Mouse (Mus musculus) retina, embryonic 14.5 days (tissue): ENCODE results near the gene Gm973.

Source experiments
- DNase-seq: peaks from one replicate; pipeline ENCODE4 v3.0.0-alpha.2; 2015; ENCODE audit warnings: low spot score

Gene Gm973

DNA sequence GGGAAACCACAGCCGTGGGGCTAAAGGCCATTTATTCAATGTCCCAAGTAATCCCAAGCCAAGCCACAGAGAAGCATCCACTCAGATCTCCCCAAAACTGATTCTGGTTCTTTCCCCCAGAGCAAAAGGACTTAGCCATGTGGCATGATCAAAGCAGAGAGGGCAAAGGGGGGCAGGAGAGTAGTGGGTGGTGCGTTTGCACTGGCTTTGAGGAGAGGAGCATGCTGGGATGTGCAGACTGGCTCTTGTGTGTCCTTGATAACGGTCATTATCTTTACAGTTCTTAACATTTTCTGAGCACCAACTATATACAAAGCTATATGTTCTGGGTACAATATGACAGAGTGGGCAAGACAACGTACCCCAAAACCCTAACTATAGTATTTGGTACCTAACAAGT is 23.6 kb upstream of the Gm973 start:
- DNase-seq = no peak

- no peak for DNase-seq
Measured at GRCm38 (mm10) chr1:59495970-59496369, 20.1 kb upstream of the Gm973 start.

GRCm38 (mm10) chr1:59497741-59498613 is 18.1 kb upstream of the Gm973 start:
- DNase-seq = no peak

GRCm38 (mm10) chr1:59499327-59499726 is 16.7 kb upstream of the Gm973 start:
- no peak for DNase-seq

DNA sequence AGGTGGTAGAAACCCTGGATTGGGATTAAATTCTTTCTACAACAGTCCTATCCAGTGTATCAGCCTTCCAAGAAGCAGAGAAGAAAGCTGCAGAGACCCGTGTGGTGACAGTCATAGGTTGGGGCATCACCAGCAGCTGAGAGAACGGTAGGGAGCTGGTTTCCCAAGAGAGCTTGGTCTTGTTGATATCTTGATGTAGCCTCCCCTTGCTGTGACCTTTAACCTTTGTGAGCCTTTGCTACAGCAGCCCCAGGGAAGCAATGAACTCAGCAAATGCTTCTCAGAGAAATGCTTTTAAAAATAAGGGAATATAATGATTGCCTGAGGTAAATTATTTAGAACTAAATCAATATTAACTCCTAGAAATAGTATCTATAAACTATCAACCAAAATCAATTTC is 13.7 kb upstream of the Gm973 start:
- DNase-seq = no peak

GRCm38 (mm10) chr1:59503659-59504301 is 12.3 kb upstream of the Gm973 start:
- DNase-seq = no peak

- no peak for DNase-seq
Measured at GRCm38 (mm10) chr1:59504302-59504700, 11.8 kb upstream of the Gm973 start.

- DNase-seq = no peak
Measured at GRCm38 (mm10) chr1:59508463-59509139, 7.5 kb upstream of the Gm973 start.

DNA sequence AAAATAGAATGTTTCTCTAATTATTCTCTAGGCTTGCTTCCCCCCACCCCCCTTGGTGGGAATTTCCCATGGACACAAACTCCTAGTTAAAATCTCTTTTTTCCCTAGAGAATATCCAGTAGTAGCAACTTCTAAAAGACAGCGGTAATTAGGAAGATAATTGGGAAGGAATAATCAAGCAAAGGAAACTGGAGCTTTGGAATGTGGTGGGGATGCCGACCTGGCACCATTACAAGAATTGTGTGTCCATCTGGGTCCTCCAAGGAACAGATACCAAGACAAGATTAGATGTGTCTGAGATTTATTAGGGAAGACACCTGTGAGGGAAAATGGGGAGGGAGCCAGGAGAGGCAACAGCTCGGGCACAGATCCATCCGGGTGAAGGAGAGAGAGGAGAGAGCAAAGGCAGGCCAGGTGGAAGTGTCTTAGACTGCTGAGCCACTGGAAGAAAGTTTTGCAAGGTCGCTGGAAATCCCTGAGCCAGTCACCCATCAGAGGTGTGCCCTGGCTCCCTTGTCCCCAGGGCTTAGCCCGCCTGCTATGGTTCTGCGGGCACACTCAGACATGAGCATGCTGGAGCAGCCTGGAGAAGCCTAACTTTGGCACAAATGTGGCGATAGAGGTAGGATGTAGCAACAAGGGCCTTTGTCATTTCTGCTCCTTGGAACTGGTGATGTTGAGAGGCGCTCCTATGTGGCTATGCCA is 4.3 kb upstream of the Gm973 start:
- no peak for DNase-seq

DNA sequence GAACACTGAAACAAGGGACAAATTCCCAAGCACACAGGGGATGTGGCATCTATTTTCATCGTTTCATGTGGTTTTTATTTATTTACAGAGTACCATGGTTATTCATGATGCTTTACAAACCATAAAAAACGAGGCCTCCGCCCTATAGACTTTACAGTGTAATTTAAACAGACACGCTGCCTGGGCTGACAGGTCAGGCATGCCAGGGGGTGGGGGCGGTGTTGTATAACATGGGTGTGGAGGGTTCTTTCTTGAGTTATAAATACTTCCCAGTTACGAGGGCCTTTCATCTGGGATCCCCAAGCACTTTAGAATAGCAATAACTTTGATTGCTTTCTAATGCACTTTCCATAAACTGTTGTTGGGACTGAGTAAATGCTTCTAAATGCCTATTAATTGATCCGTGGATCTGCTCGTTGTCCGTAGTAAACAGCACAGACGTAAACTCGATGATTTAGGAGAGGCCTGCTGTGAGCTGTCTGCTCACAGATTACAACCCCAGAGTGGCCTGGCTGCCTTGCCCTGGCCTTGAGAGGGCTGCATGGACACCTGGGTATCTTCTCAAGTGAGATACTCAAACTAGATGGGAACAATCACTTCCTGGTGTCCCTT is 4.3 kb downstream of the Gm973 start:
- DNase-seq = no peak

DNA sequence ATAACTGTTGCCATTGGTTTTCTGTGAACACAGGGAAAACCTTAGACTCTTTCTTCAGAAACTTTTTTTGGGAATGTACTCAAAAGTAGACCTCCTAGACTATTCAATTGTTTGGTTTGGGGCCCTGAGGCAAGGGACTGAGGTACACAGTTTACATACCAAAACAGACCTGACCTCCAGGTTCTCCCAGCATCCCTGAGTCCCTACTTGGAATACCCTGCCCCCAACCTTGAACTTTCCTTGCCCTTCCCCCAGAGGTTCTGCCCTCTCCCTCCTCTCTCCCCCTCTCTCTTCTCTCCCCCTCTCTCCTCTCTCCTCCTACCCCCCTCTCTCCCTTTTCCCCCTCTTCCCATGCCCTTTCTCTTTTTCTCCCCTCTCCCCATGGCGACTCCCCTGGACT is 6.4 kb downstream of the Gm973 start:
- DNase-seq = no peak

- no peak for DNase-seq
Measured at GRCm38 (mm10) chr1:59523378-59523958, 7.4 kb downstream of the Gm973 start.

- peak; percentile 64 for DNase-seq
Measured at GRCm38 (mm10) chr1:59524071-59524470, 8.0 kb downstream of the Gm973 start.

- no peak for DNase-seq
Measured at GRCm38 (mm10) chr1:59524759-59525158, 8.7 kb downstream of the Gm973 start.

DNA sequence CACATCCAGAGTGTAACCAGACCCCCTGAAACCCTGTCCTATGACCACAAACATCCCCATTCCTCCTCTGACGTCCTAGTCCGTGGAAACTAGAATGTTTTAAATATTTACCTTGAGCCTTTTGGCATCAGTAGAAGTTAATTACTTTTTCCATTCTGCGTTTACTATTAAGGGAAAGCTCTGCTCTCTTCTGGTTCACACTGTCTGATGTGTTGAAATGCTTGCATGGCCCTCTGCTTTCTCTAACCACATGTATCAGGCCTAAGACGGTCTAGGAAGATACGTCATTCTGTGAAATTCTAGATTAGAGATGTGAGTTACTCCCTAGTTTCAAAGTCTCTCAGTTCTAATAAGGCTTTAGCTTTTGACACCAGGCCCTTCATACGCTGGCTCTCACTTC is 11.2 kb downstream of the Gm973 start:
- DNase-seq = no peak

DNA sequence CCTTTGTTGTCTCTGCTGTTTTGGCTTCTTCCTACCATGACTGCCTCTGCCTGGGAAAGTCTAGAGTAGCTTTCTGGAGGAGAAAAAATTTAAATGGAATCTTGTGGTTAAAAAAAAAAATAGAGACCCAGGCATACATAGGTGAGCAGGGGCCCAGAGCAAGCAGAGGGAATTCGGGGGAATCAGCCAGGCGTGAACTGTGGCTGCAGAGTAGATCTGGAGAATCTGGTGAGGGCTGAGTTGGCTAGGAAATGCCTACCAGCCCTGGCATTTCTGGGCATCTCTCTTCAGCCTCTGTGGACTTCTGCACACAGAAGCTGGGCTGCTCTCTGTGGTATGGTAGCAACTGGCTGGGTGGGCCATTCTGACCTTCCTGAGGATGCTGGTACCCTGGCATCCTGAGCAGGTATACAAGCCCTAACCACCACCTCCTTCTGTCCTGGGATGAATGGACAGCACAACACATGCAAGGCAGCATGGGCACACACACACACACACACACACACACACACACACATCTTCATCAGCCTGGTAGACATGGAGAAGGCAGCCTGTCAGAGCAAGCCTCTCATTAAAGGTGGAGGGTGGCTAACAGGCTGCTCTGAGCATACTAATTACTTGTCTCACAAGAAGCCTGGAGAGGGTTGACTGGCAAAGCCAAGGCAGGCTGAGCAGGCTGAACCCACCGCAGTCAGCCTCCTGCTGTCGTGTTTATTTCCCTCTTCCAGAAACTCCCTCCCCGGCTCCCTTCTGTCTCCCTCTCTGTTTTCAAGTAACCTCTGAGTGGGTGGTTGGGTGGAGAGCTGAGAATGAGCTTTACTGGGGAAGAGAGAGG is 19.1 kb downstream of the Gm973 start:
- DNase-seq = peak; percentile 57

- no peak for DNase-seq
Measured at GRCm38 (mm10) chr1:59538381-59538780, 22.3 kb downstream of the Gm973 start.

DNA sequence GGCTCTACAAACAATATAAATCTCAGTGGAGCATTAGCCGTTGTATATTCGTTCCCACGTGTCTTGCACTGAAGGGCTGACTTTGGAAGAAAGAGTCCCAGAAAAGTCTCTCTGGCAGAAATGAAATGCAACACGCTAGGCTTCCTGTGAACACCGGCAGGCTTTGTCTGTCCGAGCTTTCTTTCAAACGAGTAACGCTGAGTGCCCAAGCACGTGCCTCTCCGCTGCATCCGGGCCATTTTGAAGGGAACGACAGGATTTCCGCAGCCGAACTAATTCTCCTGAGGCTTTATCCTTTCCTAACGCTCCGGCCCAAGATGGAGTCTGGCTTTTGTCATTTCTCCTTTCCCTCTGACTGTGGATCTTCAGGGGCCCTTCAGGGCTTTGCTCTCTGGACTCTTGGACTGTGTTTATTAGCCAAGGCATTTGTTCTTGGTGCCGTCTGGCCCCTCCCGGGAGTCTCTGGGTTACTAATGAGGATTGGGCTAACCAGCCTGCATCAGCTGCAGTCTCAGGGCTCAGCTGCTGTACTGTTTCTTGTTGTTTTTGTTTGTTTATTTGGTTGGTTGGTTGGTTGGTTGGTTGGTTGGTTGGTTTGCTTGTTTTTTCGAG is 24.6 kb downstream of the Gm973 start:
- no peak for DNase-seq

- peak; percentile 61 for DNase-seq
Measured at GRCm38 (mm10) chr1:59541271-59542020, 25.4 kb downstream of the Gm973 start.
